Mouse (Mus musculus): ENCODE data around the gene Oaz1. TPM values are rescaled to one million over a fixed set of nuclear protein-coding genes. Genes with fewer than 3 reads are reported as not detected.
"Not testable (repeated sequence)": the region's sequence is repeated elsewhere in the genome, so short reads cannot be mapped to it uniquely, and the experiment has no call there.

The Oaz1 gene
- polyA plus RNA-seq, 1 experiment from 2014 or later: 170 TPM

GRCm38 (mm10) chr10:80823847-80824643 is 2.4 kb upstream of the Oaz1 start:
- H3K79me2 ChIP-seq (ENCODE audit: inconsistent target): peaks cover 19% of the 10 kb centered on the region
- no peaks in the 10 kb centered on the region; the same call in 1 of the 2 replicates for H3K36me3 ChIP-seq (ENCODE audit: inconsistent target)
- H3K4me3 ChIP-seq (ENCODE audit: inconsistent target): no peak overlapping the region
- WGBS (ENCODE audit: missing documents): 2% methylated on average over 8 of the region's 8 CpGs
- peak overlapping the region; percentile 80 for H3K27ac ChIP-seq

GRCm38 (mm10) chr10:80824827-80825226 is 1.6 kb upstream of the Oaz1 start:
- WGBS (ENCODE audit: missing documents): 18% methylated on average over 2 of the region's 2 CpGs
- H3K4me3 ChIP-seq (ENCODE audit: inconsistent target): no peak overlapping the region

GRCm38 (mm10) chr10:80827063-80827869 is 810 bp downstream of the Oaz1 start:
- H3K4me3 ChIP-seq (ENCODE audit: inconsistent target): peak overlapping the region; percentile 73
- WGBS (ENCODE audit: missing documents): 3% methylated on average over 24 of the region's 29 CpGs
- peak overlapping the region; percentile 4; the same call in 1 of the 2 replicates for H3K27ac ChIP-seq
- peaks cover 19% of the 10 kb centered on the region for H3K79me2 ChIP-seq (ENCODE audit: inconsistent target)
- H3K36me3 ChIP-seq (ENCODE audit: inconsistent target): peaks cover 10% of the 10 kb centered on the region

More at GRCm38 (mm10) chr10:80824827-80825226, 1.6 kb upstream of the Oaz1 start:
- Histone ChIP-seq H3K27ac (peak overlapping the region; percentile 80), H3K36me3 (ENCODE audit: inconsistent target) (peaks cover 8% of the 10 kb centered on the region), H3K79me2 (ENCODE audit: inconsistent target) (peaks cover 19% of the 10 kb centered on the region)

- H3K4me3 ChIP-seq (ENCODE audit: inconsistent target): peak overlapping the region; percentile 73
- WGBS (ENCODE audit: missing documents): 45% methylated on average over 6 of the region's 10 CpGs
- H3K27ac ChIP-seq: no peak overlapping the region
- peaks cover 19% of the 10 kb centered on the region for H3K79me2 ChIP-seq (ENCODE audit: inconsistent target)
- H3K36me3 ChIP-seq (ENCODE audit: inconsistent target): peaks cover 10% of the 10 kb centered on the region
Measured at GRCm38 (mm10) chr10:80827870-80828420, 1.5 kb downstream of the Oaz1 start.

GRCm38 (mm10) chr10:80828587-80828986 is 2.1 kb downstream of the Oaz1 start:
- H3K36me3 ChIP-seq (ENCODE audit: inconsistent target): peaks cover 10% of the 10 kb centered on the region
- WGBS (ENCODE audit: missing documents): 85% methylated on average over 3 of the region's 9 CpGs
- H3K27ac ChIP-seq; H3K4me3 ChIP-seq (ENCODE audit: inconsistent target): not testable (repeated sequence)
- H3K79me2 ChIP-seq (ENCODE audit: inconsistent target): peaks cover 19% of the 10 kb centered on the region

GRCm38 (mm10) chr10:80829359-80830278 is 3.2 kb downstream of the Oaz1 start:
- Histone ChIP-seq H3K4me3 (ENCODE audit: inconsistent target) (no peak overlapping the region), H3K27ac (no peak overlapping the region), H3K36me3 (ENCODE audit: inconsistent target) (peaks cover 10% of the 10 kb centered on the region), H3K79me2 (ENCODE audit: inconsistent target) (peaks cover 19% of the 10 kb centered on the region)
- 27% methylated on average over 1 of the region's 1 CpGs for WGBS (ENCODE audit: missing documents)

GRCm38 (mm10) chr10:80831136-80831535 is 4.7 kb downstream of the Oaz1 start:
- Histone ChIP-seq H3K36me3 (ENCODE audit: inconsistent target) (peaks cover 10% of the 10 kb centered on the region), H3K27ac (no peak overlapping the region), H3K4me3 (ENCODE audit: inconsistent target) (no peak overlapping the region), H3K79me2 (ENCODE audit: inconsistent target) (peaks cover 19% of the 10 kb centered on the region)
- WGBS (ENCODE audit: missing documents): 27% methylated on average over 9 of the region's 9 CpGs

- H3K79me2 ChIP-seq (ENCODE audit: inconsistent target): peaks cover 10% of the 10 kb centered on the region
- WGBS (ENCODE audit: missing documents): 77% methylated on average over 7 of the region's 7 CpGs
- no peak overlapping the region for H3K4me3 ChIP-seq (ENCODE audit: inconsistent target)
- peaks cover 10% of the 10 kb centered on the region for H3K36me3 ChIP-seq (ENCODE audit: inconsistent target)
- no peak overlapping the region for H3K27ac ChIP-seq
Measured at GRCm38 (mm10) chr10:80832818-80833217, 6.4 kb downstream of the Oaz1 start.

- Histone ChIP-seq H3K36me3 (ENCODE audit: inconsistent target) (no peaks in the 10 kb centered on the region), H3K79me2 (ENCODE audit: inconsistent target) (no peaks in the 10 kb centered on the region), H3K27ac (no peak overlapping the region), H3K4me3 (ENCODE audit: inconsistent target) (no peak overlapping the region)
- 75% methylated on average over 29 of the region's 30 CpGs for WGBS (ENCODE audit: missing documents)
Measured at GRCm38 (mm10) chr10:80835617-80836016, 9.2 kb downstream of the Oaz1 start.

GRCm38 (mm10) chr10:80836949-80837379 is 10.5 kb downstream of the Oaz1 start:
- Histone ChIP-seq H3K79me2 (ENCODE audit: inconsistent target) (no peaks in the 10 kb centered on the region), H3K4me3 (ENCODE audit: inconsistent target) (no peak overlapping the region), H3K27ac (no peak overlapping the region), H3K36me3 (ENCODE audit: inconsistent target) (no peaks in the 10 kb centered on the region)
- 45% methylated on average over 7 of the region's 7 CpGs for WGBS (ENCODE audit: missing documents)

GRCm38 (mm10) chr10:80837827-80838226 is 11.4 kb downstream of the Oaz1 start:
- WGBS (ENCODE audit: missing documents): 89% methylated on average over 2 of the region's 2 CpGs

GRCm38 (mm10) chr10:80838346-80838912 is 12.0 kb downstream of the Oaz1 start:
- H3K36me3 ChIP-seq (ENCODE audit: inconsistent target): no peaks in the 10 kb centered on the region
- H3K79me2 ChIP-seq (ENCODE audit: inconsistent target): no peaks in the 10 kb centered on the region
- no peak overlapping the region for H3K4me3 ChIP-seq (ENCODE audit: inconsistent target)
- H3K27ac ChIP-seq: no peak overlapping the region
- WGBS (ENCODE audit: missing documents): 72% methylated on average over 2 of the region's 2 CpGs

More at GRCm38 (mm10) chr10:80837827-80838226, 11.4 kb downstream of the Oaz1 start:
- Histone ChIP-seq H3K27ac (no peak overlapping the region), H3K79me2 (ENCODE audit: inconsistent target) (no peaks in the 10 kb centered on the region), H3K36me3 (ENCODE audit: inconsistent target) (no peaks in the 10 kb centered on the region), H3K4me3 (ENCODE audit: inconsistent target) (no peak overlapping the region)

GRCm38 (mm10) chr10:80839848-80840247 is 13.4 kb downstream of the Oaz1 start:
- no peak overlapping the region for H3K27ac ChIP-seq
- no peak overlapping the region for H3K4me3 ChIP-seq (ENCODE audit: inconsistent target)
- H3K36me3 ChIP-seq (ENCODE audit: inconsistent target): no peaks in the 10 kb centered on the region
- H3K79me2 ChIP-seq (ENCODE audit: inconsistent target): no peaks in the 10 kb centered on the region
- WGBS (ENCODE audit: missing documents): 69% methylated on average over 5 of the region's 6 CpGs

Data from macrophage (primary cell).